Mouse (Mus musculus): ENCODE measurements around the gene Gm9495. TPM values are rescaled to one million over a fixed set of nuclear protein-coding genes. Genes with fewer than 3 reads are reported as not detected.

Gene Gm9495
- polyA plus RNA-seq, 1 experiment from 2014 or later = not detected

Other genes with a start within 250 kb of the Gm9495 start
- 7.4 and 8.1 TPM in 2 replicates for gene Zfp930, start 244.5 kb downstream of the Gm9495 start, polyA plus RNA-seq (2015; fragmentation: Nextera tagmentation; extraction: Ambion mirVana)
- gene D130040H23Rik, start 182.5 kb downstream of the Gm9495 start, polyA plus RNA-seq (2015; fragmentation: Nextera tagmentation; extraction: Ambion mirVana) = 0.99 and 1.0 TPM in 2 replicates
- gene Gm7697, start 69.4 kb upstream of the Gm9495 start, polyA plus RNA-seq (2015; fragmentation: Nextera tagmentation; extraction: Ambion mirVana) = not detected in 2 replicates
- gene Zfp868, start 172.0 kb upstream of the Gm9495 start, polyA plus RNA-seq (2015; fragmentation: Nextera tagmentation; extraction: Ambion mirVana) = 6.9 and 7.2 TPM in 2 replicates
- gene Zfp964, start 200.9 kb upstream of the Gm9495 start, polyA plus RNA-seq (2015; fragmentation: Nextera tagmentation; extraction: Ambion mirVana) = 0.44 and 0.54 TPM in 2 replicates